Mouse (Mus musculus): ENCODE data around the gene Hmga2.
"Not testable (repeated sequence)": the region's sequence is repeated elsewhere in the genome, so short reads cannot be mapped to it uniquely, and the experiment has no call there.

The Hmga2 gene

DNA sequence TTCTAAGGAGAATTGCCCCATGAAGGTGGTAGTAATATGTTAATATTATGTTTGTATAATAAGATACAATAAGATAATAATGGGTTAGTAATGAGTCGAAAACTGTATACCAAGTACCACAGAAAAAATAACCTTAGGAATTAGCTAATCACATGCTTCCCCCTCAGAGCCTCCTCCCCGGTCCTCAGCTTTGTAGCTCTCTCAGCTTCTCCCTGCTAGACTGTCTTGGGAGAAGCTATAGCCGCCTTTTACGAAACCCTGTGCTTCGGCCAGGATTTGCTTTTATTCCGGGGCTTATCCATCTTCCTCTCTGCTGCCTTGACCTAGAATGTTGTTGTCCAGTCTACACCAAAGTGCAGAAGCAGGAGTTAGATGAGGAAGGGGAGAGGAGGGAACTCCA lies 130.9 kb downstream of the Hmga2 start:
- no peak for DNase-seq (ENCODE audit: low spot score in 2 of 2)

- no peak for DNase-seq (ENCODE audit: low spot score in 2 of 2)
Observed at GRCm38 (mm10) chr10:120344558-120345318, 131.5 kb downstream of the Hmga2 start.

DNA sequence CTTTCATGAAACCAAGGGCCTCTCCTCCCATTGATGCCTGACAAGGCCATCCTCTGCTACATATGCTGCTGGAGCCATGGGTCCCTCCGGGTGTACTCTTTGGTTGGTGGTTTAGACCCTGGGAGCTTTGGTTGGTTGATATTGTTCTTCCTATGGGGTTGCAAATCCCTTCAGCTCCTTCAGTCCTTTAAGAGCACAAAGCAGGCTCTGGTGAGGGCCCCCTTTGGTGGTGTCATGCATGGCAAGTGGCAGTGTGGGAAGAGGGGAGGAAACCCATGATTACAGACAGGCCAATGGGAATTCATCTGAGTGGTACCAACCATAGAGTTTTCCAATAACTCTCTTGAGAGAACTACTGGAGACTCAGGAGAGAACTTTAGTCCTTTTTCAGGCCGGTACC lies 136.4 kb downstream of the Hmga2 start:
- not testable (repeated sequence) for DNase-seq (ENCODE audit: low spot score in 2 of 2)

DNA sequence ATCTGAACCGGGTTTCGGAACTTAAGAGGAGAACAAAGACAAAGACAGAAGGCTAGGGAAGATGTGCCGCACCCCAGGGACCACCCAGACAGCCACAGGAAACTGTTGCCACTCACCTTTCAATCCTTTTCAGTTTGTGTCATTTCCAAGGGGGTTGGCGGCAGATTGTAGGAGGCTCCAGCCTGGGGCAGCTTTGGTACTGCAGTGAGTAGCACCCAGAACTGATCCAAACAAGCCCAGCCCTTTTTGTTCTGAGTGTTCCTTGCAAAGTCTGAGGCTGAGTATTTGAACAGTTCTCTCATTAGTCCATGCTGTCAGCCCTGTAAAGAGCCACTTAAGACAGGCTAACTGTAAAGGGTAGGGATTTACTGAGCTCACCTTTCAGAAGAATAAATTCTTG lies 136.9 kb downstream of the Hmga2 start:
- no peak for DNase-seq (ENCODE audit: low spot score in 2 of 2)

- DNase-seq (ENCODE audit: low spot score in 2 of 2), result no peak
Observed at GRCm38 (mm10) chr10:120338841-120339240, 137.4 kb downstream of the Hmga2 start.

DNA sequence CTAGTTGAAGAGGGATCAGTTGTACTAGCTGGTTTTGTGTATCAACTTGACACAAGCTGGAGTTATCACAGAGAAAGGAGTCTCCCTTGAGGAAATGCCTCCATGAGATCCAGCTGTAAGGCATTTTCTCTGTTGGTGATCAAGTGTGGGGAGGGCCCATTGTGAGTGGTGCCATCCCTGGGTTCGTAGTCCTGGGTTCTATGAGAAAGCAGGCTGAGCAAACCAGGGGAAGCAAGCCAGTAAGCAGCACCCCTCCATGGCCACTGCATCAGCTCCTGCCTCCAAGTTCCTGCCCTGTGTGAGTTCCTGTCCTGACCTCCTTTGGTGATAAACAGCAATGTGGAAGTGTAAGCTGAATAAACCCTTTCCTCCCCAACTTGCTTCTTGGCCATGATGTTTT lies 137.8 kb downstream of the Hmga2 start:
- not testable (repeated sequence) for DNase-seq (ENCODE audit: low spot score in 2 of 2)

DNA sequence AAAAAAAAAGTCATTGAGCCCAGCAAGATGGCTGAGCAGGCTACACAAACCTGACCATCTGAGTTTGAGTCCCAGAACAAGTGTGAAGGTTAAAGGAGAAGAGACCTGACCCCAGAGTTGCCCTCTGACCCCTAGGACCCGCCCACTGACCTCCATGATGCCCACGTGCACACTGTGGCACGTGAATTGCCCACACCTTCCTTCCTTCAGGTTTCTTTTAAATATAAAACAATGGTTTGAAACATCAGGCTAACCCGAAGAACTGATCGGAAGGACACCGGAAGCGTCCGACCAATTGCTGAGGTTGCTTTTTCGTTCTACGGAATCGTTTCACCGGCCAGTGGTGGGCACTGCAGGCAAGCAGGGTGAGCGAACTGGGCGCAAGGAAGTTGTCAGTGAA lies 148.3 kb downstream of the Hmga2 start:
- no peak for DNase-seq (ENCODE audit: low spot score in 2 of 2)

GRCm38 (mm10) chr10:120323584-120324203 lies 152.6 kb downstream of the Hmga2 start:
- DNase-seq (ENCODE audit: low spot score in 2 of 2), result no peak

GRCm38 (mm10) chr10:120322815-120323214 lies 153.5 kb downstream of the Hmga2 start:
- no peak for DNase-seq (ENCODE audit: low spot score in 2 of 2)

- DNase-seq (ENCODE audit: low spot score in 2 of 2), result no peak
Observed at GRCm38 (mm10) chr10:120319614-120320013, 156.7 kb downstream of the Hmga2 start.

Data from right cerebral cortex, postnatal 10 days (tissue).